Mouse (Mus musculus) cerebellum, adult 2 months (tissue): Measurements from ENCODE around the gene Poldip3. TPM values are rescaled to one million over a fixed set of nuclear protein-coding genes. Genes with fewer than 3 reads are reported as not detected.

ENCODE experiments used
- DNase-seq, 2 experiments: peaks; one replicate each; pipeline ENCODE4 v3.0.0; 2021
- H3K27ac ChIP-seq: fragments of 200-500 bp; 2 replicates; pipeline ENCODE4 v1.5.1; 2012; ENCODE audit warnings: low read length, control low read depth, inconsistent platforms; ENCODE audit not compliant: insufficient read depth
- H3K27me3 ChIP-seq: fragments of 200-500 bp; 2 replicates; pipeline ENCODE4 v1.6.1; 2012; ENCODE audit warnings: inconsistent platforms, mild to moderate bottlenecking, low read length, moderate library complexity; ENCODE audit not compliant: control insufficient read depth, insufficient read depth
- H3K4me1 ChIP-seq: fragments of 200-500 bp; 2 replicates; pipeline ENCODE4 v1.6.1; 2011; ENCODE audit warnings: low read length; ENCODE audit not compliant: control insufficient read depth, insufficient read depth
- H3K4me3 ChIP-seq: fragments of 200-500 bp; replicated peaks from 2 replicates; pipeline ENCODE3; 2011; ENCODE audit warnings: mild to moderate bottlenecking, low read depth, low read length, control low read depth; ENCODE audit not compliant: insufficient read depth
- CTCF ChIP-seq: fragments of 200-500 bp; IDR thresholded peaks from 2 replicates; pipeline ENCODE4 v1.5.1; 2011; ENCODE audit warnings: low read depth, mild to moderate bottlenecking, control low read depth, low read length, moderate library complexity, borderline replicate concordance; ENCODE audit not compliant: insufficient read depth
- POLR2A ChIP-seq: fragments of 200-500 bp; IDR thresholded peaks from 2 replicates; pipeline ENCODE4 v1.6.1; 2011; ENCODE audit warnings: low read length, control low read depth, borderline replicate concordance; ENCODE audit not compliant: insufficient read depth
- WGBS: fragments of 180-500 bp; shearing (Covaris S2); methylation state at CpG from one replicate; pipeline ENCODE4 v1.1.7; 2018; 5-methylcytosine and 5-hydroxymethylcytosine counted together
- polyA plus RNA-seq: library from polyadenylated mRNA; depleted of rRNA; stranded (reverse); fragments of >200 nt; gene quantifications from 2 replicates; pipeline ENCODE4 v1.2.3, GENCODE M21; 2012

Poldip3 gene
- polyA plus RNA-seq, 1 experiment = 73.3 TPM

- DNase-seq = no peak
- Histone ChIP-seq H3K27ac (no peak overlapping the region), H3K4me3 (no peak overlapping the region), H3K27me3 (no peaks in the 10 kb centered on the region), H3K4me1 (peaks cover 6% of the 10 kb centered on the region)
- WGBS = 57% methylated on average over 10 of the region's 10 CpGs
- TF ChIP-seq POLR2A (no peak), CTCF (no peak)
Observed at GRCm38 (mm10) chr15:83161062-83161748, 12.0 kb upstream of the Poldip3 start.

GRCm38 (mm10) chr15:83160561-83160960 lies 11.4 kb upstream of the Poldip3 start:
- H3K4me3 ChIP-seq = no peak overlapping the region
- WGBS = 93% methylated on average over 4 of the region's 4 CpGs
- H3K27me3 ChIP-seq = no peaks in the 10 kb centered on the region
- peaks cover 6% of the 10 kb centered on the region for H3K4me1 ChIP-seq
- no peak for TF ChIP-seq POLR2A
- no peak for TF ChIP-seq CTCF
- no peak overlapping the region for H3K27ac ChIP-seq
- DNase-seq = no peak

GRCm38 (mm10) chr15:83159823-83160222 lies 10.6 kb upstream of the Poldip3 start:
- 39% methylated on average over 9 of the region's 9 CpGs for WGBS
- TF ChIP-seq POLR2A (no peak), CTCF (no peak)
- Histone ChIP-seq H3K4me3 (no peak overlapping the region), H3K27me3 (no peaks in the 10 kb centered on the region), H3K27ac (no peak overlapping the region), H3K4me1 (peaks cover 6% of the 10 kb centered on the region)
- peak in 1 of 2 experiments; percentile 58 for DNase-seq

- WGBS = 93% methylated on average over 7 of the region's 7 CpGs
- Histone ChIP-seq H3K27ac (no peak overlapping the region), H3K27me3 (no peaks in the 10 kb centered on the region), H3K4me3 (no peak overlapping the region), H3K4me1 (peaks cover 6% of the 10 kb centered on the region)
- TF ChIP-seq POLR2A (no peak), CTCF (no peak)
- no peak for DNase-seq
Observed at GRCm38 (mm10) chr15:83158587-83159160, 9.5 kb upstream of the Poldip3 start.

DNA sequence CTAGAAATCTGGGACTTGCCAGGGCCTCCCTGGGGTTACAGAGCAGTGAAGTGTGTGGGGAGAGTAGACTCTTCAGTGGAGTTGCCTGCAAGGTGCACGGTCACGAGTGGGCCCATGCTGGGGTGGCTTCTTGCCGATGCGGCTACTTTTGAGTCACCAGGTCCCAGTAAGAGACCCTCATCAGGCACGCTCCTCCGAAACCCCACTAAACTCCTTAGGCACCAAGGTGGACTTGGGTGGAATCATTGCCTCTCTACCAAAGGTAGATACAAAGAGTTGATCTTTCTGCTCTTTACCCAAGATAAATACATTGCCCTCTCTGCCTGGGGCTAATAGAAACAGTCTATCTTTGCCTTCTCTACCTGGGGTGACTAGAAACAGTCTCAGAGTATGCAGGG lies 8.5 kb upstream of the Poldip3 start:
- Histone ChIP-seq H3K27ac (no peak overlapping the region), H3K27me3 (no peaks in the 10 kb centered on the region), H3K4me1 (peaks cover 6% of the 10 kb centered on the region), H3K4me3 (no peak overlapping the region)
- TF ChIP-seq CTCF (no peak), POLR2A (no peak)
- WGBS = 97% methylated on average over 6 of the region's 6 CpGs
- no peak for DNase-seq

- peak in 1 of 2 experiments; percentile 54 for DNase-seq
- Histone ChIP-seq H3K4me3 (no peak overlapping the region), H3K4me1 (peaks cover 6% of the 10 kb centered on the region), H3K27ac (no peak overlapping the region), H3K27me3 (no peaks in the 10 kb centered on the region)
- TF ChIP-seq POLR2A = no peak
- peak; percentile 74 for TF ChIP-seq CTCF
- WGBS = 77% methylated on average over 11 of the region's 11 CpGs
Observed at GRCm38 (mm10) chr15:83156929-83157666, 7.9 kb upstream of the Poldip3 start.

- no peaks in the 10 kb centered on the region for H3K27me3 ChIP-seq
Observed at GRCm38 (mm10) chr15:83155672-83156419, 6.7 kb upstream of the Poldip3 start.

More at GRCm38 (mm10) chr15:83155672-83156419, 6.7 kb upstream of the Poldip3 start:
- no peak for DNase-seq
- Histone ChIP-seq H3K4me1 (peaks cover 6% of the 10 kb centered on the region), H3K4me3 (no peak overlapping the region), H3K27ac (no peak overlapping the region)
- 81% methylated on average over 6 of the region's 6 CpGs for WGBS
- TF ChIP-seq CTCF (no peak), POLR2A (no peak)
